Mouse (Mus musculus): ENCODE data around the gene Dpf2.

The Dpf2 gene

GRCm38 (mm10) chr19:5864710-5865398 lies 48.0 kb downstream of the Dpf2 start:
- DNase-seq (ENCODE audit: low spot score), result no peak

GRCm38 (mm10) chr19:5863776-5864175 lies 49.0 kb downstream of the Dpf2 start:
- no peak for DNase-seq (ENCODE audit: low spot score)

- no peak for DNase-seq (ENCODE audit: low spot score)
Observed at GRCm38 (mm10) chr19:5862335-5863085, 50.3 kb downstream of the Dpf2 start.

- no peak for DNase-seq (ENCODE audit: low spot score)
Observed at GRCm38 (mm10) chr19:5856604-5857003, 56.2 kb downstream of the Dpf2 start.

- DNase-seq (ENCODE audit: low spot score), result no peak
Observed at GRCm38 (mm10) chr19:5852035-5852722, 60.6 kb downstream of the Dpf2 start.

GRCm38 (mm10) chr19:5851481-5851971 lies 61.3 kb downstream of the Dpf2 start:
- peak; percentile 75 for DNase-seq (ENCODE audit: low spot score)

- DNase-seq (ENCODE audit: low spot score), result no peak
Observed at GRCm38 (mm10) chr19:5850860-5851259, 62.0 kb downstream of the Dpf2 start.

GRCm38 (mm10) chr19:5849843-5850527 lies 62.8 kb downstream of the Dpf2 start:
- peak; percentile 87 for DNase-seq (ENCODE audit: low spot score)

- peak; percentile 51 for DNase-seq (ENCODE audit: low spot score)
Observed at GRCm38 (mm10) chr19:5848826-5849672, 63.8 kb downstream of the Dpf2 start.

GRCm38 (mm10) chr19:5848032-5848825 lies 64.6 kb downstream of the Dpf2 start:
- peak; percentile 63 for DNase-seq (ENCODE audit: low spot score)

GRCm38 (mm10) chr19:5847306-5847796 lies 65.5 kb downstream of the Dpf2 start:
- no peak for DNase-seq (ENCODE audit: low spot score)

- DNase-seq (ENCODE audit: low spot score), result peak; percentile 92
Observed at GRCm38 (mm10) chr19:5846557-5847305, 66.1 kb downstream of the Dpf2 start.
